Mouse (Mus musculus): Measurements from ENCODE around the gene Casp2. TPM values are rescaled to one million over a fixed set of nuclear protein-coding genes. Genes with fewer than 3 reads are reported as not detected.

Gene Casp2
- polyA plus RNA-seq, 1 experiment, result 11.7 TPM

GRCm38 (mm10) chr6:42261524-42262170 is 3.1 kb upstream of the Casp2 start, which contains the start of gene Tmem139:
Gene Tmem139 (plus strand): TSS chr6:42261970.
- Histone ChIP-seq H3K36me3 (ENCODE audit: control insufficient read depth, insufficient read depth) (no peaks in the 10 kb centered on the region), H3ac (ENCODE audit: control insufficient read depth, insufficient read length, low read depth) (no peak within 1 kb of the TSS), H3K79me3 (ENCODE audit: low read depth) (peaks cover 16% of the 10 kb centered on the region), H3K27me3 (ENCODE audit: control insufficient read depth, insufficient read depth, insufficient read length) (peaks cover 5% of the 10 kb centered on the region), H3K4me3 (ENCODE audit: insufficient read depth, poor library complexity, severe bottlenecking) (no peak within 1 kb of the TSS), H3K79me2 (ENCODE audit: control insufficient read depth, insufficient read depth) (peaks cover 19% of the 10 kb centered on the region)
- TF ChIP-seq MAX (IDR thresholded peaks at IDR 0.05) (no peak), MYOD1 (IDR thresholded peaks at IDR 0.05; ENCODE audit: control insufficient read depth, insufficient read length, low read depth) (no peak), CEBPB (IDR thresholded peaks at IDR 0.05; ENCODE audit: low read depth) (no peak), MYOG (IDR thresholded peaks at IDR 0.05; ENCODE audit: control insufficient read depth, extremely low read depth, insufficient read length) (no peak), USF1 (IDR thresholded peaks at IDR 0.05; ENCODE audit: low read depth) (no peak), FOSL1 (IDR thresholded peaks at IDR 0.05; ENCODE audit: insufficient read depth, low read length, poor library complexity, severe bottlenecking) (no peak), CTCF (IDR thresholded peaks at IDR 0.05; ENCODE audit: control insufficient read depth, insufficient read depth, insufficient read length) (no peak)

- TF ChIP-seq CEBPB (IDR thresholded peaks at IDR 0.05; ENCODE audit: low read depth) (no peak), MYOD1 (IDR thresholded peaks at IDR 0.05; ENCODE audit: control insufficient read depth, insufficient read length, low read depth) (no peak), MYOG (IDR thresholded peaks at IDR 0.05; ENCODE audit: control insufficient read depth, extremely low read depth, insufficient read length) (no peak)
- H3K4me3 ChIP-seq (ENCODE audit: insufficient read depth, poor library complexity, severe bottlenecking), result peak overlapping the region; percentile 93
These were observed 876 bp downstream of the Casp2 start for GRCm38 (mm10) chr6:42265391-42266330.

GRCm38 (mm10) chr6:42270817-42271216 is 6.0 kb downstream of the Casp2 start:
- no peak overlapping the region for H3ac ChIP-seq (ENCODE audit: control insufficient read depth, insufficient read length, low read depth)
- peaks cover 27% of the 10 kb centered on the region for H3K79me3 ChIP-seq (ENCODE audit: low read depth)
- no peak overlapping the region for H3K4me3 ChIP-seq (ENCODE audit: insufficient read depth, poor library complexity, severe bottlenecking)
- peaks cover 87% of the 10 kb centered on the region for H3K36me3 ChIP-seq (ENCODE audit: control insufficient read depth, insufficient read depth)
- TF ChIP-seq MYOG (IDR thresholded peaks at IDR 0.05; ENCODE audit: control insufficient read depth, extremely low read depth, insufficient read length) (no peak), FOSL1 (IDR thresholded peaks at IDR 0.05; ENCODE audit: insufficient read depth, low read length, poor library complexity, severe bottlenecking) (no peak), CTCF (IDR thresholded peaks at IDR 0.05; ENCODE audit: control insufficient read depth, insufficient read depth, insufficient read length) (no peak), MAX (IDR thresholded peaks at IDR 0.05) (no peak), MYOD1 (IDR thresholded peaks at IDR 0.05; ENCODE audit: control insufficient read depth, insufficient read length, low read depth) (no peak), CEBPB (IDR thresholded peaks at IDR 0.05; ENCODE audit: low read depth) (no peak), USF1 (IDR thresholded peaks at IDR 0.05; ENCODE audit: low read depth) (no peak)
- H3K79me2 ChIP-seq (ENCODE audit: control insufficient read depth, insufficient read depth), result peaks cover 30% of the 10 kb centered on the region
- no peaks in the 10 kb centered on the region for H3K27me3 ChIP-seq (ENCODE audit: control insufficient read depth, insufficient read depth, insufficient read length)

More at GRCm38 (mm10) chr6:42265391-42266330, 876 bp downstream of the Casp2 start:
- Histone ChIP-seq H3K27me3 (ENCODE audit: control insufficient read depth, insufficient read depth, insufficient read length) (no peaks in the 10 kb centered on the region), H3K36me3 (ENCODE audit: control insufficient read depth, insufficient read depth) (peaks cover 38% of the 10 kb centered on the region), H3K79me3 (ENCODE audit: low read depth) (peaks cover 33% of the 10 kb centered on the region), H3K79me2 (ENCODE audit: control insufficient read depth, insufficient read depth) (peaks cover 38% of the 10 kb centered on the region), H3ac (ENCODE audit: control insufficient read depth, insufficient read length, low read depth) (peak overlapping the region; percentile 94)

- Histone ChIP-seq H3K79me3 (ENCODE audit: low read depth) (peaks cover 2% of the 10 kb centered on the region), H3ac (ENCODE audit: control insufficient read depth, insufficient read length, low read depth) (no peak overlapping the region), H3K27me3 (ENCODE audit: control insufficient read depth, insufficient read depth, insufficient read length) (no peaks in the 10 kb centered on the region), H3K4me3 (ENCODE audit: insufficient read depth, poor library complexity, severe bottlenecking) (no peak overlapping the region), H3K36me3 (ENCODE audit: control insufficient read depth, insufficient read depth) (peaks cover 97% of the 10 kb centered on the region), H3K79me2 (ENCODE audit: control insufficient read depth, insufficient read depth) (no peaks in the 10 kb centered on the region)
- TF ChIP-seq MYOD1 (IDR thresholded peaks at IDR 0.05; ENCODE audit: control insufficient read depth, insufficient read length, low read depth) (no peak), FOSL1 (IDR thresholded peaks at IDR 0.05; ENCODE audit: insufficient read depth, low read length, poor library complexity, severe bottlenecking) (no peak), CEBPB (IDR thresholded peaks at IDR 0.05; ENCODE audit: low read depth) (no peak), CTCF (IDR thresholded peaks at IDR 0.05; ENCODE audit: control insufficient read depth, insufficient read depth, insufficient read length) (no peak), USF1 (IDR thresholded peaks at IDR 0.05; ENCODE audit: low read depth) (no peak), MAX (IDR thresholded peaks at IDR 0.05) (no peak), MYOG (IDR thresholded peaks at IDR 0.05; ENCODE audit: control insufficient read depth, extremely low read depth, insufficient read length) (no peak)
These were observed 11.4 kb downstream of the Casp2 start for GRCm38 (mm10) chr6:42276151-42276550.

GRCm38 (mm10) chr6:42282865-42283528 is 18.2 kb downstream of the Casp2 start:
- Histone ChIP-seq H3K4me3 (ENCODE audit: insufficient read depth, poor library complexity, severe bottlenecking) (no peak overlapping the region), H3K36me3 (ENCODE audit: control insufficient read depth, insufficient read depth) (peaks cover 54% of the 10 kb centered on the region), H3ac (ENCODE audit: control insufficient read depth, insufficient read length, low read depth) (no peak overlapping the region), H3K79me3 (ENCODE audit: low read depth) (no peaks in the 10 kb centered on the region), H3K79me2 (ENCODE audit: control insufficient read depth, insufficient read depth) (no peaks in the 10 kb centered on the region), H3K27me3 (ENCODE audit: control insufficient read depth, insufficient read depth, insufficient read length) (no peaks in the 10 kb centered on the region)
- TF ChIP-seq CEBPB (IDR thresholded peaks at IDR 0.05; ENCODE audit: low read depth), result no peak
- no peak for TF ChIP-seq USF1 (IDR thresholded peaks at IDR 0.05; ENCODE audit: low read depth)
- TF ChIP-seq MAX (IDR thresholded peaks at IDR 0.05), result no peak
- TF ChIP-seq MYOG (IDR thresholded peaks at IDR 0.05; ENCODE audit: control insufficient read depth, extremely low read depth, insufficient read length), result no peak
- no peak for TF ChIP-seq MYOD1 (IDR thresholded peaks at IDR 0.05; ENCODE audit: control insufficient read depth, insufficient read length, low read depth)
- TF ChIP-seq CTCF (IDR thresholded peaks at IDR 0.05; ENCODE audit: control insufficient read depth, insufficient read depth, insufficient read length), result no peak
- TF ChIP-seq FOSL1 (IDR thresholded peaks at IDR 0.05; ENCODE audit: insufficient read depth, low read length, poor library complexity, severe bottlenecking), result no peak
